Mouse (Mus musculus) T-cell, adult 2 months (primary cell): ENCODE measurements around the gene Ccdc9b.

Experiments used
- DNase-seq: peaks from one replicate; pipeline ENCODE4 v3.0.0; 2022; ENCODE audit warnings: low spot score

Gene Ccdc9b

DNA sequence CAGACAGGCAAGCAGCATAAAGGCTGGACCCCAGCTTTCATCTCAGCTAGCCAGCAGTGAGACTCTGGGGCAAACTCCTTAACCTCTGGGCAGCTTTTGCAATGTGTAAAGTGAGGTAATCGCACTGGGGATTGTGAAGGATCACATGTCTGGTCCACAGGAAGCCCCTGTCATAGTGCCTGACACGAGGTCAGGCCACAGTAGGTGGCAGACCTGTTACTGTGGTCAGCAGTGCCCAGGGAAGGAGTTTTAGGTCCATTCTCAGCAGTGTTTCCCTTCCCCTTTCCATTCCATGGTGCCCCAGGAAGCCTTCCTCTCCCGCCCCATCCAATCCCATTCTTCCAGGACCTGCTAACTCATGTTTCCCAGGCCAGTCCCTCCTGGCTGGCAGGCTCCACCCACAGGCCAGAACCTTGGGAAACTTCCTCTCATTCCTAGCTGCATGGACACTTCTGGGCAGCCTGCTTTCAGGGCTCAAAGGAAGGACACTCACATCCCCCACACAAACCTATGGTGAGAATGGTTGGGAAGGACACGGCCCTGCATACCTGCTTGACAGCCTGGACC is 52.7 kb downstream of the Ccdc9b start:
- no peak for DNase-seq

DNA sequence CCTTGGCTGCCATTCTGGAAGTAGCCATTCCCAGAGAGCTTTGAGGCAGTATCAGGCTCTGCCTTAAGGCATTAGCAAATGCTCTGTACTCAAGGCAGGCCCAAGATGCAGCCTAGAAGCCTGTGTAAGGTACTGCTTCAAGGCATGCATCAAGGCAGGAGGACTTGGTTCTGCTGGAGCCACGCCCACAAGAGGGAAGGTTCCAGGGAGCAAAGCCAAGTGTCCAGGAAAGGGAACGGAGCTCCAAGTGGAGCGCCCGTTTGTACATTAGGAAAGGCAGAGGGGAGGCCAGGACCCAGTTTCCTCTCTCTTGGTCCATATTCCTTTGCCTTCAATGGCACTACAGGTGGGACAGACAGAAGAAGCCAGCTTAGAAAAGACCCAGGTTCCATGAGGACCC is 54.0 kb downstream of the Ccdc9b start:
- DNase-seq, result no peak

DNA sequence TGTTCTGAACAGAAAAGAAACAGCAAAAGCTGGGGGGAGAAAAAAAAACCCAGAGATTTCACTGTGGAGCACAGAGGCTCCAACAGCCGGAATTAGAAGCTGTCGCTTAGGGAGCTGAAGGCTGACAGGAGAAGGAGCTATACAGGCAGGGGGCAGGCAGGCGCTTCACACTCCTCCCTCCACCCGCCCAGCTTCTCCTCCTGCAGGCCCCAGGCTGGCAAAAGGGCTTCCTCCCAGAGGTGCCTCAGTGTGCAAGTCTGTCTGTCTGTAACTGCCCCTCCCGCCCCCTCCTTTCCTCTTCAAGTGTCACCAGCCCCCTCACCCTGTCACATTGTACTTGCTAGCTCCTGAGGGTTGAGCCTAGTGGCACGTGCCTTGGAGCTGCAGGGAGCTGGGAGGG is 56.0 kb downstream of the Ccdc9b start:
- DNase-seq, result no peak
